Mouse (Mus musculus): Measurements from ENCODE around the gene Xkr7.
A peak's percentile ranks its signal among the peaks of the same experiment; 100 is the strongest.

Xkr7 gene

GRCm38 (mm10) chr2:153031126-153032082, at the start of gene Xkr7:
TSS of gene Xkr7 (plus strand) at chr2:153031852.
- peak; percentile 69 for DNase-seq

GRCm38 (mm10) chr2:152985582-152985981, 46.1 kb upstream of the Xkr7 start:
- no peak for DNase-seq

GRCm38 (mm10) chr2:152991529-152991928, 40.1 kb upstream of the Xkr7 start:
- DNase-seq: no peak

- DNase-seq: no peak
These were observed 34.6 kb upstream of the Xkr7 start for GRCm38 (mm10) chr2:152997046-152997445.

GRCm38 (mm10) chr2:153002492-153003248, 29.0 kb upstream of the Xkr7 start:
- DNase-seq: no peak

- DNase-seq: no peak
These were observed 27.8 kb upstream of the Xkr7 start for GRCm38 (mm10) chr2:153003681-153004338.

GRCm38 (mm10) chr2:153005981-153006380, 25.7 kb upstream of the Xkr7 start:
- DNase-seq: no peak

- DNase-seq: no peak
These were observed 22.3 kb upstream of the Xkr7 start for GRCm38 (mm10) chr2:153009192-153009973.

- no peak for DNase-seq
These were observed 17.7 kb upstream of the Xkr7 start for GRCm38 (mm10) chr2:153013724-153014515.

GRCm38 (mm10) chr2:153014758-153015593, 16.7 kb upstream of the Xkr7 start, which contains the start of gene Pdrg1:
TSS of gene Pdrg1 (minus strand) at chr2:153015427.
- peak; percentile 96 for DNase-seq

GRCm38 (mm10) chr2:153015804-153016203, 15.8 kb upstream of the Xkr7 start:
- peak; percentile 37 for DNase-seq

GRCm38 (mm10) chr2:153016786-153017185, 14.9 kb upstream of the Xkr7 start:
- no peak for DNase-seq

GRCm38 (mm10) chr2:153019355-153019754, 12.3 kb upstream of the Xkr7 start:
- DNase-seq: no peak

- no peak for DNase-seq
These were observed 10.5 kb upstream of the Xkr7 start for GRCm38 (mm10) chr2:153021163-153021562.

GRCm38 (mm10) chr2:153022855-153023254, 8.8 kb upstream of the Xkr7 start:
- no peak for DNase-seq

GRCm38 (mm10) chr2:153026052-153026451, 5.6 kb upstream of the Xkr7 start:
- DNase-seq: no peak

GRCm38 (mm10) chr2:153027501-153027900, 4.2 kb upstream of the Xkr7 start:
- DNase-seq: no peak

GRCm38 (mm10) chr2:153030422-153030821, 1.2 kb upstream of the Xkr7 start:
- no peak for DNase-seq

GRCm38 (mm10) chr2:153032083-153032842, 611 bp downstream of the Xkr7 start:
- DNase-seq: peak; percentile 74

GRCm38 (mm10) chr2:153032973-153033372, 1.3 kb downstream of the Xkr7 start:
- no peak for DNase-seq
